Mouse (Mus musculus): ENCODE measurements around the gene Bcar3.

DNA sequence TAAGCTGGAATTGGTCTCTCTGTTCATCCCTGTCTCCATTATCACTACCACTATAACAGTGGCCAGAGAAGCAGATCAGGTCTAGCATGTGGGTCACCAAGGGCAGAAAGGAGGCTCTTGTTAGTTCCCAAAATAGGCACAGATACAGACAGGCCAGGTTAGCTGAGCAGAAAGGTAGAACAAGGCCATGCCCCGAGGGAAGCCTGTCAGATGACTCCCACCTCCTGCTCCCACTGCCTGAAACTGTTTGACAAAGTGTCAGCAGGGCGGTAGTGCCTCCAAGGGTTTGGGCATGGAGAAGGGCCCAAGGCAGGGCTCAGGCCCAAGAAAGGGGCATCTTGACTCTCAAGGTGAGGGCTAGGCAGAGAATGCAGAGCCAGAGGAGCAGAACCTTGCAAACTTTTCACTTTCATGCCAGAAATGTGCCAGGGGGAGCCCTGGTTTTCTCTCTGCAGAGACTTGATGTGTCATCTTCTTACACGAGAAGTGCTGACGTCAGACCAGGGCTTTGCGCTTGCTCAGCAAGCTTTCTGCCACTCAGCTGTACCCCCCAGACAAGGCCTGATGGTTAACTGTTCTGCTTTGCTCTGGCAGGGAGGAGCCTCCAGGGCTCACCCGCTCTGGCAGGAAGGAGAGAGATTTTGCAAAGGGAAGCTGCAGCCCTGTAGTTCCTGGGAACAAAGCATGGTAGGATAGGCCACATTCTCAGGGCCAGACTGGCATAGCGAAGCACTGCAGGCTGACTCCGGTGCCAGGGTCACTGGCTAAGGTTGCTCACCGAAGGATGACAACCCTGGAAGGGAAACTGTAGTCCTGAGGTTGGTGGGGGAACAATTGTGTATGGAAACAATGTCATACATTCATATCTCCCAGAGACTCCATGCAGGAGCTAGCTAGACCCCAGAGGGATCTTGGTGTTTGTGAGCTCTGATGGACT, 7.3 kb downstream of the Bcar3 start:
- TF ChIP-seq CTCF (IDR thresholded peaks at IDR 0.05; ENCODE audit: extremely low read depth, insufficient read length, insufficient replicate concordance, low read depth, low read length) (no peak), POLR2A (IDR thresholded peaks at IDR 0.05; ENCODE audit: low read depth, low read length) (no peak)

All from small intestine, adult 2 months (tissue).